Mouse (Mus musculus): ENCODE measurements around the gene 1700003E16Rik. TPM values are rescaled to one million over a fixed set of nuclear protein-coding genes. Genes with fewer than 3 reads are reported as not detected.

1700003E16Rik gene
- total and polyA plus RNA-seq, 3 experiments = 0.15 to 0.50 TPM; not detected in 1

DNA sequence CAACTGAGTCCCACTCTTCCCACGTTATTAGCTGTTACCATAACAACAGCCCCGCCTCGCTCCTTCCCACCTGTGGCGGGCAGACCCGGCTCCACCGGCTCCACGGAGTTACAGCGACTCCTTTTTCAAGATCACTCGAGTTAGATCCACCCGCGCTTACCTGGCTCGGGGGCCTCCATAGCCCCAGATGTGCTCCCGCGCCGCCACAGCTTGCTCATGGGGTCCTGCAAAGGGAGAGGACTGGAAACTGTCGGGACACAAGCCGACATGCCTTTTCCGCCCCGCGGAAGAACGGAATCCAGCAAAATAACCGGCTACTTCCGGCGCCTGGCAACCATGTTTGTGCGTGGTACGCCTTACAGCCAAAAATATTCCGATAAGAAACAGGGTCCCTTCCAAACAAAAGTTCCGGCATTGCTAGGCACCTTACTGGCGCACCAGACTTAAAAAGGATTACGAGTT, 31.3 kb upstream of the 1700003E16Rik start:
- peak overlapping the region; percentile 92 for H3K9ac ChIP-seq (ENCODE audit: control insufficient read depth, low read depth, low read length, poor library complexity, severe bottlenecking)
- peaks cover 0 to 15% of the 10 kb centered on the region in 2 experiments; a peak in 3 of 4 replicates for H3K4me1 ChIP-seq (ENCODE audit: control insufficient read depth in 1 of 2, insufficient read depth in 2 of 2, low read length in 2 of 2)
- peaks cover 0 to 18% of the 10 kb centered on the region in 2 experiments; a peak in 2 of 4 replicates for H3K36me3 ChIP-seq (ENCODE audit: control insufficient read depth in 1 of 2, insufficient read depth in 2 of 2, low read length in 2 of 2)
- H3K27me3 ChIP-seq (ENCODE audit: control insufficient read depth in 1 of 2, insufficient read depth in 2 of 2, low read length in 2 of 2) = no peaks in the 10 kb centered on the region
- peak overlapping the region; percentile 76 to 96 for H3K4me3 ChIP-seq (ENCODE audit: control insufficient read depth in 1 of 2, insufficient read depth in 1 of 2, low read depth in 2 of 2, low read length in 2 of 2)
- DNase-seq (ENCODE audit: low read depth, low spot score) = peak; percentile 98
- H3K79me2 ChIP-seq (ENCODE audit: control insufficient read depth, insufficient read depth, low read length, poor library complexity) = peaks cover 22% of the 10 kb centered on the region
- peak overlapping the region; percentile 81 for H3K27ac ChIP-seq (ENCODE audit: control insufficient read depth, low read depth, low read length)
- TF ChIP-seq HCFC1 (IDR thresholded peaks at IDR 0.05; ENCODE audit: low read depth, low read length) (peak; percentile 96), TCF12 (IDR thresholded peaks at IDR 0.05; ENCODE audit: low read depth, low read length) (peak; percentile 80), GATA1 (IDR thresholded peaks at IDR 0.05; ENCODE audit: low read depth, low read length) (0 out of 2 replicates have a peak, but pooled peaks have one; percentile 25), CTCF (IDR thresholded peaks at IDR 0.05 in 2 of 3, conservative IDR thresholded peaks at IDR 0.05 in 1 of 3; ENCODE audit: control insufficient read depth in 1 of 3, insufficient read depth in 1 of 3, low read depth in 2 of 3, low read length in 3 of 3, poor library complexity in 1 of 3, severe bottlenecking in 1 of 3) (0 out of 6 replicates have a peak, but pooled peaks of 1 of the 3 experiments have one; percentile 4), CHD2 (IDR thresholded peaks at IDR 0.05; ENCODE audit: low read length) (no peak), MAZ (IDR thresholded peaks at IDR 0.05; ENCODE audit: low read depth, low read length) (peak; percentile 21; the same call in 1 of the 2 replicates), TBP (IDR thresholded peaks at IDR 0.05; ENCODE audit: low read depth, low read length) (peak; percentile 95), MAX (IDR thresholded peaks at IDR 0.05; ENCODE audit: low read length) (no peak), KAT2A (conservative IDR thresholded peaks at IDR 0.05; ENCODE audit: low read depth, low read length) (peak; percentile 65; the same call in 1 of the 2 replicates), ZKSCAN1 (IDR thresholded peaks at IDR 0.05; ENCODE audit: low read depth, low read length) (no peak), ZC3H11A (IDR thresholded peaks at IDR 0.05; ENCODE audit: low read depth, low read length) (no peak), POLR2AphosphoS2 (IDR thresholded peaks at IDR 0.05; ENCODE audit: low read length) (peak; percentile 73; the same call in 1 of the 2 replicates), SIN3A (IDR thresholded peaks at IDR 0.05; ENCODE audit: low read length) (peak; percentile 98), UBTF (IDR thresholded peaks at IDR 0.05; ENCODE audit: borderline replicate concordance, insufficient read depth, low read depth, low read length) (no peak), ELF1 (IDR thresholded peaks at IDR 0.05; ENCODE audit: low read depth, low read length) (peak; percentile 92), POLR2A (IDR thresholded peaks at IDR 0.05; ENCODE audit: control insufficient read depth in 1 of 2, insufficient read depth in 1 of 2, low read depth in 1 of 2, low read length in 2 of 2, poor library complexity in 1 of 2) (peak; percentile 84 to 91), MXI1 (IDR thresholded peaks at IDR 0.05; ENCODE audit: low read depth, low read length) (peak; percentile 95), USF1 (IDR thresholded peaks at IDR 0.05; ENCODE audit: low read depth, low read length) (no peak), MYC (IDR thresholded peaks at IDR 0.05; ENCODE audit: low read depth, low read length) (peak; percentile 94), NELFE (IDR thresholded peaks at IDR 0.05; ENCODE audit: low read depth, low read length) (peak; percentile 79), POLR2AphosphoS5 (IDR thresholded peaks at IDR 0.05; ENCODE audit: borderline replicate concordance, low read depth, low read length) (0 out of 2 replicates have a peak, but pooled peaks have one; percentile 15), ZNF384 (IDR thresholded peaks at IDR 0.05; ENCODE audit: low read depth, low read length) (no peak), E2F4 (IDR thresholded peaks at IDR 0.05; ENCODE audit: borderline replicate concordance, low read depth, low read length) (no peak)
- H3K9me3 ChIP-seq (replicated peaks; ENCODE audit: insufficient read depth, low read length) = no peaks in the 10 kb centered on the region
